Mouse (Mus musculus) liver, embryonic 12.5 days (tissue): Measurements from ENCODE around the gene Lpar5. TPM values are rescaled to one million over a fixed set of nuclear protein-coding genes. Genes with fewer than 3 reads are reported as not detected.

Experiments
- microRNA-seq: library from miRNA; unstranded; fragments of <30 nt; microRNA quantifications from one replicate; pipeline ENCODE4, GENCODE M21; 2017
- polyA plus RNA-seq: library from polyadenylated mRNA; unstranded; fragments of >200 nt; fragmentation: Nextera tagmentation; extraction: Ambion mirVana; gene quantifications from 2 replicates; pipeline ENCODE4 v1.2.1, GENCODE M21; 2016

Lpar5 gene
- polyA plus RNA-seq, 1 experiment from 2014 or later = 1.9 TPM

Small RNAs within 50 kb of the gene (microRNA-seq; reads per million reads assigned to microRNA genes)
- gene Mir7045 = not detected

Other genes starting within 250 kb of the Lpar5 start
- 87.5 and 94.1 TPM in 2 replicates for gene Usp5, start 238.4 kb upstream of the Lpar5 start, polyA plus RNA-seq
- 193 TPM in 2 replicates for gene Cdca3, start 238.4 kb upstream of the Lpar5 start, polyA plus RNA-seq
- gene Gnb3, start 227.6 kb upstream of the Lpar5 start, polyA plus RNA-seq = 0.29 and 0.43 TPM in 2 replicates
- gene P3h3, start 210.2 kb upstream of the Lpar5 start, polyA plus RNA-seq = 5.0 and 5.5 TPM in 2 replicates
- 0.08 and 0.17 TPM in 2 replicates for gene Gpr162, start 203.9 kb upstream of the Lpar5 start, polyA plus RNA-seq
- 0.05 and 0.07 TPM in 2 replicates for gene Cd4, start 179.7 kb upstream of the Lpar5 start, polyA plus RNA-seq
- 0.32 and 0.33 TPM in 2 replicates for gene Lag3, start 156.2 kb upstream of the Lpar5 start, polyA plus RNA-seq
- 64.5 and 66.7 TPM in 2 replicates for gene Ptms, start 147.8 kb upstream of the Lpar5 start, polyA plus RNA-seq
- gene Mlf2, start 136.5 kb upstream of the Lpar5 start, polyA plus RNA-seq = 178 and 187 TPM in 2 replicates
- gene Cops7a, start 102.4 kb upstream of the Lpar5 start, polyA plus RNA-seq = 88.7 and 95.2 TPM in 2 replicates
- gene Pianp, start 71.2 kb upstream of the Lpar5 start, polyA plus RNA-seq = 0.11 TPM in 1 of 2 replicates, not detected in the other
- gene Zfp384, start 58.8 kb upstream of the Lpar5 start, polyA plus RNA-seq = 6.6 and 7.2 TPM in 2 replicates
- gene Ing4, start 28.2 kb upstream of the Lpar5 start, polyA plus RNA-seq = 34.4 and 34.6 TPM in 2 replicates
- 2.8 and 3.7 TPM in 2 replicates for gene Acrbp, start 18.2 kb upstream of the Lpar5 start, polyA plus RNA-seq
- gene Chd4, start 28.1 kb downstream of the Lpar5 start, polyA plus RNA-seq = 38.3 and 40.5 TPM in 2 replicates
- gene Nop2, start 64.0 kb downstream of the Lpar5 start, polyA plus RNA-seq = 83.1 and 85.3 TPM in 2 replicates
- gene Iffo1, start 77.3 kb downstream of the Lpar5 start, polyA plus RNA-seq = 6.6 and 7.3 TPM in 2 replicates
- 1,499 and 1,575 TPM in 2 replicates for gene Gapdh, start 98.5 kb downstream of the Lpar5 start, polyA plus RNA-seq
- gene Ncapd2, start 123.8 kb downstream of the Lpar5 start, polyA plus RNA-seq = 132 and 138 TPM in 2 replicates
- gene Mrpl51, start 123.9 kb downstream of the Lpar5 start, polyA plus RNA-seq = 211 and 222 TPM in 2 replicates
- 2.3 and 2.6 TPM in 2 replicates for gene Vamp1, start 147.6 kb downstream of the Lpar5 start, polyA plus RNA-seq
- gene Tapbpl, start 163.9 kb downstream of the Lpar5 start, polyA plus RNA-seq = 3.8 and 4.0 TPM in 2 replicates
- gene Cd27, start 169.1 kb downstream of the Lpar5 start, polyA plus RNA-seq = 2.6 and 3.2 TPM in 2 replicates
- not detected in 2 replicates for gene Tuba3a, start 218.1 kb downstream of the Lpar5 start, polyA plus RNA-seq
- gene Ltbr, start 246.0 kb downstream of the Lpar5 start, polyA plus RNA-seq = 19.2 and 22.9 TPM in 2 replicates